Mouse (Mus musculus) lung, embryonic 14.5 days (tissue): ENCODE measurements around the gene Ano1. TPM values are rescaled to one million over a fixed set of nuclear protein-coding genes. Genes with fewer than 3 reads are reported as not detected.

Experiments
- ATAC-seq: fragments of 200-750 bp; cut with Nextera tagmentation; 2 replicates; pipeline ENCODE4 v1.8.0; 2017; ENCODE audit warnings: mild to moderate bottlenecking, moderate TSS enrichment, moderate library complexity; ENCODE audit not compliant: insufficient read depth
- DNase-seq: peaks from one replicate; pipeline ENCODE4 v3.0.0-alpha.2; 2015
- H3K27ac ChIP-seq: fragments of 300-500 bp; sonication (generic); 2 replicates; pipeline ENCODE4 v1.5.1; 2014; ENCODE audit warnings: low read depth, mild to moderate bottlenecking, moderate library complexity
- H3K27me3 ChIP-seq: fragments of 300-500 bp; sonication (generic); 2 replicates; pipeline ENCODE4 v1.6.1; 2014; ENCODE audit warnings: low read length, control low read depth; ENCODE audit not compliant: insufficient read depth
- H3K36me3 ChIP-seq: fragments of 300-500 bp; sonication (generic); 2 replicates; pipeline ENCODE4 v1.6.1; 2014; ENCODE audit warnings: control low read depth; ENCODE audit not compliant: insufficient read depth
- H3K4me1 ChIP-seq: fragments of 300-500 bp; sonication (generic); 2 replicates; pipeline ENCODE4 v1.6.1; 2014; ENCODE audit warnings: antibody characterized with exemption, control low read depth; ENCODE audit not compliant: insufficient read depth
- H3K4me2 ChIP-seq: fragments of 300-500 bp; sonication (generic); 2 replicates; pipeline ENCODE4 v1.6.1; 2014; ENCODE audit warnings: mild to moderate bottlenecking
- H3K4me3 ChIP-seq: fragments of 300-500 bp; sonication (generic); 2 replicates; pipeline ENCODE4 v1.5.1; 2014; ENCODE audit warnings: low read depth, low read length
- H3K9ac ChIP-seq: fragments of 300-500 bp; sonication (generic); 2 replicates; pipeline ENCODE4 v1.6.1; 2014
- H3K9me3 ChIP-seq: fragments of 300-500 bp; sonication (generic); 2 replicates; pipeline ENCODE4 v1.6.1; 2016; ENCODE audit warnings: low read depth, low read length, control low read depth
- CTCF ChIP-seq: IDR thresholded peaks from 2 replicates; pipeline ENCODE4 v1.5.1; 2016; ENCODE audit warnings: antibody characterized with exemption, low read depth
- WGBS: fragments of 180-500 bp; shearing (Covaris S2); extraction: QIAGEN DNeasy Blood & Tissue Kit; methylation state at CpG from one replicate; pipeline ENCODE4 v1.1.7; 2014; 5-methylcytosine and 5-hydroxymethylcytosine counted together
- polyA plus RNA-seq: library from polyadenylated mRNA; unstranded; fragments of >200 nt; fragmentation: Nextera tagmentation; extraction: Ambion mirVana; gene quantifications from 2 replicates; pipeline ENCODE4 v1.2.1, GENCODE M21; 2014

Ano1 gene
- polyA plus RNA-seq, 1 experiment from 2014 or later = 64.8 TPM

DNA sequence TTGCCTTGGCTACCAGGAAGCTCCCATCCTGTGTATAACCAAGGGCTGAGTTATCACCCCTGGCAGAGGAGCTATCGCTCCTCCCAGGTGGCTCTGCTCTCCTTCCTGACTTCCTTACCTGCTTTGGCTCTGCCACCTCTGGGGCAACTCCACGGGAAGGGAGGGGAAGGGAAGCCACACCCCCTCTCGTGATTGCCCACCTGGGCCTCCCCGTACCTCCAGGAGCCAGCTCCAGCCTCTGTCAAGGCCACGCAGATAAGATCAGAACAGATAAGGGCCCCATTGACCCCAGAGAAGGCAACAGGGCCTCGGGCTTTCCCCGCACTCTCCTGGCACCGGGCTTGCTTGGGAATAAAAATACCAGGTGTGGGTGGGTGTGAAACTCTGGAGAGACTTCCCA is 28.4 kb upstream of the Ano1 start:
- Histone ChIP-seq H3K4me3 (no peak overlapping the region), H3K9me3 (no peaks in the 10 kb centered on the region), H3K27ac (no peak overlapping the region), H3K9ac (no peak overlapping the region), H3K4me2 (no peak overlapping the region), H3K36me3 (no peaks in the 10 kb centered on the region), H3K4me1 (peaks cover 6% of the 10 kb centered on the region; the same call in 1 of the 2 replicates), H3K27me3 (no peaks in the 10 kb centered on the region)
- 39% methylated on average over 8 of the region's 8 CpGs for WGBS
- ATAC-seq (no peak), DNase-seq (no peak)
- no peak for TF ChIP-seq CTCF

DNA sequence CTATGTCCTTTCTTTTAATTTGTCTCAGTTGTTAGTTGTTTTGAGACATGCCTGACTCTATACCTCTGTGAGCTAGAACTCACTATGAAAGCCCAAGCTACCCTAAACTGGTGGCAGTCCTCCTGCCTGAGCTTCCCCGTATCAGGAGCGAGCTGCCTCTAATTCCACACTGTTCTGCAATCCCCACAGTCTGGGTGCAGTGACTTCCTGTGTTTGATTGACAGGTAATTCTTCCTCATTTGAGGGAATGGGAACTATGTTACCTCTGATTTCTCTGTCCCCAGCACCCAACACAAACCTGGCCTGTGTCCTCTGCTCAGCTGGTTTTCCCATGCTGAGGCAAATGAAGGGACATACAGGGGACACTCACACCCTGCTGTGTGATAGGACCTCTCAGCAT is 27.9 kb upstream of the Ano1 start:
- TF ChIP-seq CTCF = no peak
- WGBS = 77% methylated on average over 2 of the region's 2 CpGs
- no peak for ATAC-seq

DNA sequence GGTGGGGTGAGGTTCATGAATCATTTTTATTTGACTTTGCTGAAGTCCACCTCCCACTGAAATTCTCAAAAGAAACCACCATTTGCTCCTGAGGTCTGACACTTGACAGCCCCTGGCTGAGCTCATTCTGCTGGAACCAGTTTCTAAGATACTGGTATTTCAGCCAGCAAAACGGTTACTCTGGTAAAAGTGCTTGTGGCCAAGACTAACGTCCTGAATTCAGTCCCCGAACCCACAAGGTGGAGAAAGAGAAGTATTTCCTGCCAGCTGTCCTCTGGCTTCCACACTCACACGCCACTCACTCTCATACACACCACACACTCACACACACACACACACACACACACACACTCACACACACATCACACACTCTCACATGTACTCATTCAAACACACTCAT is 26.0 kb upstream of the Ano1 start:
- DNase-seq = no peak
- WGBS = 35% methylated on average over 4 of the region's 4 CpGs
- TF ChIP-seq CTCF = no peak
- Histone ChIP-seq H3K9ac (no peak overlapping the region), H3K4me2 (no peak overlapping the region), H3K27ac (no peak overlapping the region), H3K36me3 (no peaks in the 10 kb centered on the region), H3K4me1 (peaks cover 6% of the 10 kb centered on the region; the same call in 1 of the 2 replicates), H3K9me3 (no peaks in the 10 kb centered on the region), H3K4me3 (no peak overlapping the region), H3K27me3 (no peaks in the 10 kb centered on the region)
- ATAC-seq = no peak

More for the DNA sequence above, 27.9 kb upstream of the Ano1 start:
- no peaks in the 10 kb centered on the region for H3K9me3 ChIP-seq
- peaks cover 6% of the 10 kb centered on the region; the same call in 1 of the 2 replicates for H3K4me1 ChIP-seq
- DNase-seq = no peak
- H3K27ac ChIP-seq = no peak overlapping the region
- no peaks in the 10 kb centered on the region for H3K36me3 ChIP-seq
- no peak overlapping the region for H3K9ac ChIP-seq
- H3K4me3 ChIP-seq = no peak overlapping the region
- H3K4me2 ChIP-seq = no peak overlapping the region
- H3K27me3 ChIP-seq = no peaks in the 10 kb centered on the region

- peak; percentile 93 for DNase-seq
- 30% methylated on average over 6 of the region's 6 CpGs for WGBS
- no peak overlapping the region; the same call in 1 of the 2 replicates for H3K9ac ChIP-seq
Observed at GRCm38 (mm10) chr7:144775804-144776447, 24.2 kb upstream of the Ano1 start.

DNA sequence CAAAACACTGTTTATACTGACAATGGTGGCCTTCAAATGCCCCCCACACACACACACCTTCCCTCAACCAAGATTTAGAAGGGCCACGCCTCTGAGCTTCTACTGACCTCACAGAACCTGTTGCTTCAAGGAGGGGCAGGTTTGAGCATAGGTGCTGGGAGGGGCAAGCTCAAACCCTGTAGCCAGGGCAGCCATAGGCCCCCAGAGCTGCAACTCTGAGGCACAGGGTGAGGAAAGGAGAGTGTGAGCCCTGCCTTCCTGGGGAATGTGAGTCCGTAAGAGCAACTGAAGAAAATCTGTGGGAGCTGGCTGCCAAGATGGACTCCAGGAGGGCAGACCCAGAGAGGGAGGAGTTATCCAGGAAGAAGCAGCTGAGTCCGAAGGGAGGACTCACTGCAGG is 23.4 kb upstream of the Ano1 start:
- peak overlapping the region; percentile 12; the same call in 1 of the 2 replicates for H3K27ac ChIP-seq
- H3K9me3 ChIP-seq = no peaks in the 10 kb centered on the region
- peaks cover 12% of the 10 kb centered on the region for H3K4me1 ChIP-seq
- H3K9ac ChIP-seq = no peak overlapping the region
- DNase-seq (no peak), ATAC-seq (no peak)
- no peaks in the 10 kb centered on the region for H3K27me3 ChIP-seq
- H3K4me2 ChIP-seq = no peak overlapping the region
- H3K36me3 ChIP-seq = no peaks in the 10 kb centered on the region
- H3K4me3 ChIP-seq = no peak overlapping the region
- TF ChIP-seq CTCF = no peak
- WGBS = 62% methylated on average over 3 of the region's 3 CpGs

More at GRCm38 (mm10) chr7:144775804-144776447, 24.2 kb upstream of the Ano1 start:
- no peaks in the 10 kb centered on the region for H3K9me3 ChIP-seq
- no peaks in the 10 kb centered on the region for H3K27me3 ChIP-seq
- H3K27ac ChIP-seq = no peak overlapping the region; the same call in 1 of the 2 replicates
- no peak overlapping the region for H3K4me2 ChIP-seq
- H3K4me1 ChIP-seq = peaks cover 6% of the 10 kb centered on the region; the same call in 1 of the 2 replicates
- peak; percentile 99 for TF ChIP-seq CTCF
- peak; percentile 86 for ATAC-seq
- H3K36me3 ChIP-seq = no peaks in the 10 kb centered on the region
- no peak overlapping the region for H3K4me3 ChIP-seq

DNA sequence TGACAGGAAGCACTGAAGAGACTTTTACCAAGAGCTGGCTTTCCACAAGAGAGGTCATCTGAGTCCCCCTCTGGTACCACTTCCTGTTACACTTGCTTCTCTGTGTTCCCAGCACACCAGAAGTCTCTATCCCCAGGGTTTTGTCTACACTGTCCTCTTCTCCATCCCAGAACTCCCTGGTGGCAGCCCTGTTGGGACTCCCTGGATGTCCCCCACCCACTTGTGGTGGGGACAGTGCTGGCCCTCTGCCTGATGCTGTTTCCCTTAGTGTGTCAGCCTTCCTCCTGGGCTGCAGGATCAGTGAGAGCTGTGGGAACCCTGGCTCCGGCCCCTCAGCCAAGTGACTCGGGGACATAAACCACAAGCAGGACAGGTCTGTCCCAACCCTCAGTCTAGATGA is 22.5 kb upstream of the Ano1 start:
- 77% methylated on average over 2 of the region's 2 CpGs for WGBS
- peaks cover 20% of the 10 kb centered on the region for H3K4me1 ChIP-seq
- no peak overlapping the region for H3K4me3 ChIP-seq
- H3K4me2 ChIP-seq = no peak overlapping the region
- ATAC-seq = no peak
- no peak for DNase-seq
- no peaks in the 10 kb centered on the region for H3K36me3 ChIP-seq
- H3K9ac ChIP-seq = no peak overlapping the region
- H3K27me3 ChIP-seq = no peaks in the 10 kb centered on the region
- no peak for TF ChIP-seq CTCF
- no peak overlapping the region for H3K27ac ChIP-seq
- no peaks in the 10 kb centered on the region for H3K9me3 ChIP-seq

DNA sequence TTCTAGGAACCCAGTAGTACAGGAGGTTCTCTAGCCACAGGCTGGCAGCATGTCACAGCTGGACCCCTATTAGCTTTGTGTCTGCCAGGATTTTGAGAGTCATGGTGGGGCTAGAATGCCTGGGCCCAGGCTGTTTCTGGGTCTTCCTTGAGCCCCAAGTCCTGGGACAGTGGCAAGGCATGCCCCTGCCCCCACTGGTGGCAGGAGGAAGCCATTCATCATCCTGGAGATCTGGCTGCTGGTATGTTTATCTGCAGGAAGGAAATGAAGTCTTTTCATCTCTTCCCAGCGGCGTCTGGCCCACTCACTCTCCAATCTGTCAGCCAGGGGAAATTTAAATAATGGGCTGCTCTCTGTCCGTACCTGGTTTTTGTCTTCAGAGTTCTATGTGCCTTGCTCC is 18.3 kb upstream of the Ano1 start:
- Histone ChIP-seq H3K4me3 (no peak overlapping the region), H3K4me1 (peaks cover 14% of the 10 kb centered on the region), H3K27me3 (no peaks in the 10 kb centered on the region), H3K4me2 (no peak overlapping the region), H3K9me3 (no peaks in the 10 kb centered on the region), H3K27ac (no peak overlapping the region), H3K36me3 (no peaks in the 10 kb centered on the region), H3K9ac (no peak overlapping the region; the same call in 1 of the 2 replicates)
- ATAC-seq = no peak
- TF ChIP-seq CTCF = no peak
- WGBS = 6% methylated on average over 3 of the region's 3 CpGs
- peak; percentile 74 for DNase-seq
